Mouse (Mus musculus): ENCODE results near the gene Rfx1.

- no peak for TF ChIP-seq POLR2A (IDR thresholded peaks at IDR 0.05; ENCODE audit: borderline replicate concordance, extremely low read depth, low read depth, low read length)
- TF ChIP-seq CTCF (IDR thresholded peaks at IDR 0.05; ENCODE audit: insufficient read depth, low read length) = peak; percentile 78
Measured at GRCm38 (mm10) chr8:84042066-84042947, 24.3 kb upstream of the Rfx1 start, which contains the start of gene Il27ra.
